Mouse (Mus musculus): ENCODE data around the gene Slc36a2. TPM values are rescaled to one million over a fixed set of nuclear protein-coding genes. Genes with fewer than 3 reads are reported as not detected.

Slc36a2 gene
- total RNA-seq (2021): under 1 TPM in 1 of 2 experiments, not detected in 1; 0.10 TPM

DNA sequence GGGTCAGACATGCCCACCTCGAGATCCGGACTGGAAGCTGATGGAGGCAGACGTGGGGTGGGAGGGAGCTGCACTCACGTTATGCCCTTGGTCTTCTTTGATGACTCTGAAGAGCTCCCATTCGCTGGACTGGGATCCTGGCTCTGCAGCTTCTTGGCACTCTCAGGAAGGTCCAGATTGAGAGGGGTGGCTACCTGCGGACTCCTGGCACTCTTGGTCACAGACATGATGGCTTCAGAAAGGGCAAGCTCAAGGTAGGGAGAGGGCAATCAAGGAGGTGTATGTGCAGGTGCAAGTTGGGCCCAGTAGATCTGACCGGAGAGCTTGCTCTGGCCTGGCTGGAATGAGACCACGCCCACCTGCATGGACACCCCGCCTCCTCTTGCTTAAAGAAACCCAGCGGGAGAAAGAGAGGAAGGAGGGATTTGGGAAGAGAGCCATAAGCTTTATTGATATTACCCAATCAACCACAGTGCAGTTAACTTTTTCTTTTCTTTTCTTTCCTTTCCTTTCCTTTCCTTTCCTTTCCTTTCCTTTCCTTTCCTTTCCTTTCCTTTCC lies at the start of gene Slc36a2:
TSS of gene Slc36a2 (minus strand) at position 345 of the 559 bp plus-strand sequence.
- no peak for DNase-seq (ENCODE audit: extremely low spot score in 1 of 2, low spot score in 1 of 2)

DNA sequence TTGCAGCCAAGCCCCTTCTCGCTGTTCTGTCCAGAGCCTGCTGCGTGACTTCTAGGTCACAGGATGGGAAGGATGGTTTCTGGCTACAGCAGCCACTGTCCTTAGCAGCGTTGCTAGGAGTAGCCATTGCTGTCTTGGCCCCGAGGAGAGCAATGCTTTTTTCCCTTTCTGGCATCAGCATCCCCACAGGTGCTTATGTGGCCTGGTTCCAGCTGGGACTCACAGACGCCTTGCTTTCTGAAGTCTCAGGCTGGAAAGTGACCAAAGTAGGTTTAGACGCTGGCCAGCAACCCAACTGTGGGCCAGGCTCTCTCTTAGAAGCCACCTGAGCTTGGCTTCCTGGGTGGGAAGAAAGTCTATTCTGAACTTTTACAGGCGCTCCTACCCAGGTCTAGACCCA lies 49.4 kb upstream of the Slc36a2 start:
- DNase-seq (ENCODE audit: extremely low spot score in 1 of 2, low spot score in 1 of 2): no peak

DNA sequence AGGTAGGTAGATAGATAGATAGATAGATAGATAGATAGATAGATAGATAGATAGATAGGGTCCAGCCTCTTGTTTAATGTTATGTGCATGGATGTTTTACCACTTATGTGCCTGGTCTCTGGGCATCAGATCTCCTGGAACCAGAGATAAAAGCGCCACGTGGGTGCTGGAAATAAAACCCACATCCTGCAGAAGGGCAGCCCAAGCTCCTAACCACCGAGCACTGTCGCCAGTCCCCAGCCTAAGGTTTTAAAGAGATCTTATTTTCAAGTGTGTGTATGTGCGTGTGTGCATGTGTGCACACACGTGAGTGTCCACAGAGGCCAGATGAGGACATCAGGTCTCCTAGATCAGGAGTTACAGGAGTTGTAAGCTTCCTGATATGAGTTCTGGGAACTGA lies 46.2 kb upstream of the Slc36a2 start:
- DNase-seq (ENCODE audit: extremely low spot score in 1 of 2, low spot score in 1 of 2): no peak

DNA sequence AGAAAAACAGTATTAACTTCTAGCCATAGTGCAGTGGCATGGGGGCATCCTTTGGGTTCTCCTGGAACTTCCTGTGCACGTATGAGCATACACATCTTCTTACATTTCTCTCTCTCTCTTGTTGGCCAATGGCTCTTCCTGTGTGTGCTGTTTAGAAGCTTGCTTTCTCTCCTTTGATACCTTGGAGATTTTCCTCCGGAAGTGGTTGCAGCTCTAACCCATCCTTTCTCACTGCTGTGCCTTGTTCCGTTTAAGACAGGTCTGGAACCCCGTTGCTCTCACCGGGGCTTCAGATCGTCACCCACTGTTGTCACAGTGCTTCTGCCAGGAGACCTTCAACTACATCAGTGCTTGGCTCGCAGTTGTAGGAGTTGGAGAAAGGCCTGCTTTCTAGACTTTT lies 36.4 kb upstream of the Slc36a2 start:
- no peak for DNase-seq (ENCODE audit: extremely low spot score in 1 of 2, low spot score in 1 of 2)

DNA sequence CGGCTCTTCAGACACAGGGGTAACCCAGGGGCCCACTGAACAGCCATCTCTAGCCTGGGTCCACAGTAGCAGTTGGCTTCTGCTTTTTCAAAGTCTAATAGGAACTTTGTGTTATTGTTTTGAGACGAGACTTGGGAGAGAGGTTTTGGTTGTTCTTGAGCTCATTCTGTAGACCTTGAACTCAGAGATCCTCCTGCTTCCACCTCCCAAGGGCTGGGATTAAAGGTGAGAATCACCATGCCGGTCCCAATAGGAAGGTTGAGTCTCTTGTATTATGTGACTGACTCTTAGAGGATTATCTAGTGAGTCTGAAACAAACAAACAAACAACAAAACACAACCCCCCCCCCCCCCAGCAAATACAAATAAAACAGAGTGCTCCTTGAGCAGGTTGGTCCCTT lies 33.6 kb upstream of the Slc36a2 start:
- no peak for DNase-seq (ENCODE audit: extremely low spot score in 1 of 2, low spot score in 1 of 2)

DNA sequence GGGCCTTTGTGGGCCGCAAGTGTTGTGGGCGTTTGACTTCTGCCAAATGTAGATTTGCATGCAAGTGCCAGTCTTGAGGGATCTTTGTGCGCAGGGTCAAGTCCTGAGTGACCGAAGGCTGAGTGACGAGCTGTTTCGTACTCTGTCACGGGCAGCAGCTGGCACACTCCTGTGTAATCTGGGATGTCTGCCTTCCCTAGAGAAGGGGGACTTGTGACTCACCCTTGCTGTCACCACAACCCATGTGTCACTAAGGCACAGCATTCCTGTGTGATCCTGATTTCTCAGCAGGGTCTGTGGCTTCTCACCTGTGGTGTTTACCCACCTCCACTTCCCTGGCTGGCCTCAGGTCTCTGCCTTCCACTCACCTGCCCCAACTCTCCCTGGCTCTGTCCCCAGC lies 33.0 kb upstream of the Slc36a2 start:
- DNase-seq (ENCODE audit: extremely low spot score in 1 of 2, low spot score in 1 of 2): no peak

GRCm38 (mm10) chr11:55217418-55217817 lies 32.5 kb upstream of the Slc36a2 start:
- no peak for DNase-seq (ENCODE audit: extremely low spot score in 1 of 2, low spot score in 1 of 2)

- no peak for DNase-seq (ENCODE audit: extremely low spot score in 1 of 2, low spot score in 1 of 2)
These were observed 32.0 kb upstream of the Slc36a2 start for GRCm38 (mm10) chr11:55216830-55217229.

GRCm38 (mm10) chr11:55216061-55216460 lies 31.2 kb upstream of the Slc36a2 start:
- DNase-seq (ENCODE audit: extremely low spot score in 1 of 2, low spot score in 1 of 2): no peak

DNA sequence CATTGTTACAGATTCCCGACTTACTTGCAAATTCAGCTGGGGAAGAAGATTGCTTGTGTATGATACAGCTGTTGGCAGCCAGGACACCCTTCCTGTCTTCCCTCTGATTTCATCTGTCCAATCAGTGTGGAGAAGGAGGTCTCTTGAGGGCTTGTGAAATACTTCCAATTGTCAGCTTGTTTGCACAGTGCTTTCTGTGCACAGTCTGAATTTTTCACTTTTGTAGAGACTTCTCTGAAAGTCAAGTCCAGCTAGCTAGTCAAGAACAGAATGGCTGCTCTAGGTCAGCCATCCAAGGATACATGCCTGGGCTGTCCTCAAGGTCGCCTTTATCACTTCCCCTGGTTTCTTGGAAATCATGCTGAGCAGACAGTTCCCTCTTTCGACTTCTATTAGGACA lies 30.1 kb upstream of the Slc36a2 start:
- DNase-seq (ENCODE audit: extremely low spot score in 1 of 2, low spot score in 1 of 2): no peak

- DNase-seq (ENCODE audit: extremely low spot score in 1 of 2, low spot score in 1 of 2): no peak
These were observed 29.3 kb upstream of the Slc36a2 start for GRCm38 (mm10) chr11:55214161-55214560.

DNA sequence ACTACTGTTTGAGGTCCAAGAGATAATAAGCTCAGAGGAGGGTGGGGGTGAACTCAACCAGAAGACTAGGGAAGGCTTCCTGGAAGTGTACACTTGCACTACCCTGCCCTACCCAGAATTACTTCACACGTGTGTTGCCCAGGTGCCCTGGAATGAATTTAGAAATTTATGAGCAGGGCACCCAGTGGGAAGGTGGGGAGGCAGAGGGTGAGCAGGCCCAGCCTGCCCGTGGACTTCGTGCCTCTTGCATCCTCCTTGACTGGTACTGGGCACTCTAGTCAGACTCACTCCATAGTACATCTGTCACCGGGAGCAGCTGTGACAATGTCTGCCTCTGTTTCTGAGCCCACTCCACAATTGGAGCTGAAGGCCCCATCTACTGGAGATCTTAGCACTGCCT lies 28.6 kb upstream of the Slc36a2 start:
- no peak for DNase-seq (ENCODE audit: extremely low spot score in 1 of 2, low spot score in 1 of 2)

DNA sequence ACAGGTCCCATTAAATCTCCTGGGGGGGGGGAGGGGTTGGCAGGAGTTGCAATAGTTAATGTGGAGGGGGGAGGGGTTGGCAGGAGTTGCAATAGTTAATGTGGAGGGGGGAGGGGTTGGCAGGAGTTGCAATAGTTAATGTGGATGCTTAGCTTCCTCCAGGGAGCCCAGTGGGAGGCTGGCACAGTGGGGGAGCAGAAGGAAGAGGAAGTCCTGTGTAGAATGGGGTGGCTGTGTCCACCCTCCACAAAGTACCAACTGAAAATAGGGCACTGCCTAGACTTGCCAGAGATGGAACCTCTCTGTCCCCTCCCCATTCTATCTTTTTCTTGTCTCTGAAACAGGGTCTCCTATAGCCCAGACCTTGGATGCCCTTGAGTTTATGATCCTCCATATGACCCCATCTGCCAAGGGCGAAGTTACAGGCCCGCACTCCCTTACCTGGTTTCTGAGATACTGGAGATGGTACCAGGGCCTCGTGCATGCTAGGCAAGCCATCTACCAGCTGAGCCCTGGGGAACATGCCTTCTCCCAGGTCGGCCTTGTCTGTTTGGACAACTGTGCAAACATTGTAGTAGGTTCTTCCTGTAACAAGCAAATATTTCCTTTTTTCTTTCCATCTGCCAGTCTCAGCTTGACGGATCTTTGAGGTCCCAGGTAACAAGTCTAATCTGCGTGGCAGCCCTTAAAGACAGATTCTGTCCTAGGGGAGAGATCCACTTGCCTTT lies 24.9 kb upstream of the Slc36a2 start:
- DNase-seq (ENCODE audit: extremely low spot score in 1 of 2, low spot score in 1 of 2): no peak

DNA sequence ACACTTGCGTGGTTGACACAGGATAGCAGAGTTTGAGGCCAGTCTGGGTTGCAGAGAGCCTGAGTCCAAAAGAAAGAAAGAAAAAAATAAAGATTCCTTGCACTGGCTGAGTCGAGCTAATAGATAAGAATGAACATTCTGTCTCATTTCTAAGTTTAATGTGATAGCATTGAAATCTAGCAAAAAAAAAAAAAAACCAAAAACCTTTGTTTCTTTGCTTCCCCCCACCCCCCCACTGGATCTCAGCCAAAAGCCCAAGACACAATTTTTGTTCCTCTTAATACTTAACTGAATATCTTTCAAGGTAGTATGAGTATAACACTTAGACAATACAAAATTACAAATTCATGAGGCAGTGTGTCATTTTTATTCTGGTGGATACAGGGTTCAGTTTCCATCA lies 24.2 kb upstream of the Slc36a2 start:
- DNase-seq (ENCODE audit: extremely low spot score in 1 of 2, low spot score in 1 of 2): no peak

GRCm38 (mm10) chr11:55208001-55208690 lies 23.3 kb upstream of the Slc36a2 start:
- no peak for DNase-seq (ENCODE audit: extremely low spot score in 1 of 2, low spot score in 1 of 2)

DNA sequence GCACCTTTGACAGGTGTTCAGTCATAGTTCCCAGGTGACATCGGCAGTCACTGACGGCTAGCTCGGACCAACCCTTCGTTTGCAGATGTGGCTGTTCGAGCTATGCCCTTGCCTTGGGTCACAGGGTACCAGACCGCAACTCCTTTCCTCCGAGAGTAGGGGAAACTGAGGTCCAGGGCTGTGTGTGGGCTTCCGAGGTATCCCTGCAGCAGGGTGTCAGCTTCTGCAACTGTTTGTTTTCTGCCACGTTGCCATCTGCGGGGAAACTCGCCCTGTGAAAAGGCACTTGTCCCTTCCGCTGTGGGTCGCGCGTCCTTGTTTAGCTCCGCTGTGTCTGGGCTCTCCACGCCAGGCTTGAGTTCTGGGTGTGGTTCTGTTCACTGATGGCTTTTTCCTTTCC lies 19.7 kb upstream of the Slc36a2 start:
- DNase-seq (ENCODE audit: extremely low spot score in 1 of 2, low spot score in 1 of 2): peak; percentile 38 to 44

- peak; percentile 98 to 99 for DNase-seq (ENCODE audit: extremely low spot score in 1 of 2, low spot score in 1 of 2)
These were observed 19.3 kb upstream of the Slc36a2 start, which contains the start of gene Slc36a1 for GRCm38 (mm10) chr11:55204159-55204596. Gene Slc36a1 (plus strand): TSS chr11:55204350.

DNA sequence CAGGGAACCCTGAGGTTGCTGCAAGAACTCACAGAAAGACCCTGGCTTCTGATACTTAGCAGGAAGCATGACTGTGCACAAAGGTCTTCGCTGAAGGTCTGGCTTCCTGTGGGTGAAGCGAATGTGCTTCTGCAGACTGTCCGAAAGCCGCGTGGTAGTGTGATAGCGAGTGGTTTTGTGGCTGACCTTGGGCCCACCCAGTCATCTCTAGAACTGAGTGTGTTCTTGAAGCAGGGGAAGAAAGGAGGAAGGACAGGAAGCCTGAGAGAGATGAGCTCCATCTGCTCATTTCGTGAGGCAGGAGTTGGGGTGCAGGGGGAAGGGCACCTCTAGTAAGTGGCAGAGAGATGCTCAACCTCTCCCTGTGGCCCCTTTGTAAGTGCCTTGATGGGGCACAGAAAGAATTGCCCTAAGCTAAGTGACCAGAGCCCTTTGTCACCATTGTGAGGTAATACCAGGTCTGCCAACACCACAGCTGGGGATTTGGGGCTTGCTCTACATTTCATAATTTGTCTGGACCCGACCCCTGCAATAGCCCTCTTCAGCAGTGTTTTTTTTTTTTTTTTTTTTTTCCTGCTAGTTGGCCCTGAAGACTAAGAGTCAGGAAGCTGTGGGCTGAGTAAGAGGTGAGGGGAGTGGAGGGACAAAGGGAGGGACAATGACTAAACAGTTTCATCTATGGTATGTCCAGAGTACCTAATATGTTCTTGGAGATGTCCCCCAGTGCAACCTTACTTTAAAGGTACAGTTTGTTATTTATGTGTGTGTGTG lies 13.0 kb upstream of the Slc36a2 start:
- no peak for DNase-seq (ENCODE audit: extremely low spot score in 1 of 2, low spot score in 1 of 2)

GRCm38 (mm10) chr11:55197086-55197485 lies 12.2 kb upstream of the Slc36a2 start:
- DNase-seq (ENCODE audit: extremely low spot score in 1 of 2, low spot score in 1 of 2): no peak

GRCm38 (mm10) chr11:55190216-55190615 lies 5.3 kb upstream of the Slc36a2 start:
- no peak for DNase-seq (ENCODE audit: extremely low spot score in 1 of 2, low spot score in 1 of 2)

DNA sequence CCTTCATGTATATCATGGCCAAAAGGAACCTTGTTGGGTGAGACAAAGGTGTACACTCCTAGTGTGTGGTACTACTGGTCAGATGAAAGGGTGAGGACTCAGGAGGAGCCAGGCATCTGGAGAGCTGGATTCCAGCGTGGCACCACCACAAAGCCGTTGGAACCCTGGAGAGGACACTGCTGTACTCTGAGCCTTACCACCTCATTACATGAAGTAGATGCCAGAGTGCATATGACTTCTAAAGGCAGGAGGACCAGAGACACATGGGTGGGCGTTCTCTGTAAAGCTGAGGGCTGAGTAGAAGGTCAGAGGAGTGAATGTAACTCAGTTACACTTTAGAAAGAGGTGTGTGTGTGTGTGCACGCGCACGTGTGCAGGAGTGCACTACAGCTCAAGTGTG lies 2.9 kb upstream of the Slc36a2 start:
- no peak for DNase-seq (ENCODE audit: extremely low spot score in 1 of 2, low spot score in 1 of 2)

Data from layer of hippocampus, postnatal 25 days (tissue).